Mouse (Mus musculus) embryonic facial prominence, embryonic 13.5 days (tissue): ENCODE results near the gene Tbl2. TPM values are rescaled to one million over a fixed set of nuclear protein-coding genes. Genes with fewer than 3 reads are reported as not detected.

Experiments used
- ATAC-seq: fragments of 200-750 bp; cut with Nextera tagmentation; 2 replicates; pipeline ENCODE4 v1.8.0; 2017; ENCODE audit warnings: low read depth; ENCODE audit not compliant: insufficient number of reproducible peaks, insufficient read depth, low FRiP score, low TSS enrichment
- H3K27ac ChIP-seq: fragments of 300-500 bp; sonication (generic); 2 replicates; pipeline ENCODE4 v1.5.1; 2015; ENCODE audit warnings: moderate library complexity, mild to moderate bottlenecking, inconsistent platforms
- H3K27me3 ChIP-seq: fragments of 300-500 bp; sonication (generic); 2 replicates; pipeline ENCODE4 v1.6.1; 2015; ENCODE audit warnings: mild to moderate bottlenecking, inconsistent platforms
- H3K36me3 ChIP-seq: fragments of 300-500 bp; sonication (generic); 2 replicates; pipeline ENCODE4 v1.6.1; 2015; ENCODE audit warnings: mild to moderate bottlenecking, inconsistent platforms
- H3K4me1 ChIP-seq: fragments of 300-500 bp; sonication (generic); 2 replicates; pipeline ENCODE4 v1.6.1; 2015; ENCODE audit warnings: inconsistent platforms
- H3K4me2 ChIP-seq: fragments of 300-500 bp; sonication (generic); 2 replicates; pipeline ENCODE4 v1.6.1; 2015; ENCODE audit warnings: moderate library complexity, mild to moderate bottlenecking, inconsistent platforms
- H3K4me3 ChIP-seq: fragments of 300-500 bp; sonication (generic); 2 replicates; pipeline ENCODE4 v1.5.1; 2015; ENCODE audit warnings: mild to moderate bottlenecking, inconsistent platforms
- H3K9ac ChIP-seq: fragments of 300-500 bp; sonication (generic); 2 replicates; pipeline ENCODE4 v1.6.1; 2015; ENCODE audit warnings: mild to moderate bottlenecking, inconsistent platforms
- H3K9me3 ChIP-seq: fragments of 300-500 bp; sonication (generic); 2 replicates; pipeline ENCODE4 v1.6.1; 2016; ENCODE audit warnings: inconsistent platforms
- WGBS: fragments of 180-500 bp; shearing (Covaris S2); methylation state at CpG from one replicate; pipeline ENCODE4 v1.1.7; 2015; ENCODE audit warnings: mixed read lengths; 5-methylcytosine and 5-hydroxymethylcytosine counted together
- polyA plus RNA-seq: library from polyadenylated mRNA; unstranded; fragments of >200 nt; fragmentation: Nextera tagmentation; extraction: Ambion mirVana; gene quantifications from 2 replicates; pipeline ENCODE4 v1.2.1, GENCODE M21; 2015

Gene Tbl2
- polyA plus RNA-seq, 1 experiment from 2014 or later = 25.6 TPM

DNA sequence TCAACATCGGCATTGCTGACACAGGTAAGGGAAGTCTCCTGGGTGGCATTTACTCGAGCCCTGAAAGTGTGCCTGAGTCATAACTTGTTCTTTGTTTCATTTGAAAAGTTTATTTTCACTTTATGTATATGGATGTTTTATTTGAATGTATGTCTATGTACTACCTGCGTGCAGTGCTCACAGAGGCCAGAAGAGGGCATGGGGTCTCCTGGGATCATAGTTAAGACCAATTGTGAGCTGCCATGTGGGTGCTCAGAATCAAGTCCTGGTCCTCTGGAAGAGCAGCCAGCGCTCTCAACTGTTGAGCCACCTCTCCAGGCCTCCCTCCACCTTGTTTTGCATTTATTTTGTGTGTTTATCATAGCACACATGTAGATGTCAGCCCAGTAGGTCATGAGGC is 7.0 kb downstream of the Tbl2 start:
- no peak overlapping the region for H3K27ac ChIP-seq
- H3K9ac ChIP-seq = no peak overlapping the region
- peaks cover 87% of the 10 kb centered on the region for H3K36me3 ChIP-seq
- H3K9me3 ChIP-seq = no peaks in the 10 kb centered on the region; the same call in 1 of the 2 replicates
- 97% methylated on average over 4 of the region's 4 CpGs for WGBS
- no peaks in the 10 kb centered on the region for H3K4me1 ChIP-seq
- H3K4me3 ChIP-seq = no peak overlapping the region
- no peaks in the 10 kb centered on the region for H3K27me3 ChIP-seq
- no peak for ATAC-seq
- H3K4me2 ChIP-seq = no peak overlapping the region

DNA sequence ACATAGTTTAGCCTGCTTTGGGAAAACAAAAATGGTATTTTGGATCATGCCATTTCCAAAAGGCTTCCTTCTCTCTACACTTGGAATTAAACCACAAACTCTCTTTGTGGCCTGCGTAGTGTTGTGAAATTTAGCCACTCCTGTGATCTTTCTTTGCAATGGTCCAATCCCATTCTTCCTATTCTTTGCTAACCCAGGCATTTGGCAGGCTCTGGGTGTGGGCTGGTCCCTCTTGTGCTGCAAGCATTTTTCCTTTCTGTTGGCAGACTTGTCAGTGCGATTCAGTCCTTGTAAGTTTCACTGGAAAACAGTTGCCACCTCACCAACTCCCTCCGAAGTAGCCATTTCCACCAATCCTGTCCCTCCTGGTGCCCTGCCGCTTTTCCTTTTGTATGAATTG is 11.8 kb downstream of the Tbl2 start:
- no peak overlapping the region for H3K4me2 ChIP-seq
- no peak for ATAC-seq
- H3K9me3 ChIP-seq = no peaks in the 10 kb centered on the region; the same call in 1 of the 2 replicates
- H3K27ac ChIP-seq = no peak overlapping the region
- peaks cover 72% of the 10 kb centered on the region for H3K36me3 ChIP-seq
- WGBS = 96% methylated on average over 4 of the region's 4 CpGs
- no peaks in the 10 kb centered on the region for H3K4me1 ChIP-seq
- no peak overlapping the region for H3K4me3 ChIP-seq
- no peak overlapping the region for H3K9ac ChIP-seq
- no peaks in the 10 kb centered on the region for H3K27me3 ChIP-seq

DNA sequence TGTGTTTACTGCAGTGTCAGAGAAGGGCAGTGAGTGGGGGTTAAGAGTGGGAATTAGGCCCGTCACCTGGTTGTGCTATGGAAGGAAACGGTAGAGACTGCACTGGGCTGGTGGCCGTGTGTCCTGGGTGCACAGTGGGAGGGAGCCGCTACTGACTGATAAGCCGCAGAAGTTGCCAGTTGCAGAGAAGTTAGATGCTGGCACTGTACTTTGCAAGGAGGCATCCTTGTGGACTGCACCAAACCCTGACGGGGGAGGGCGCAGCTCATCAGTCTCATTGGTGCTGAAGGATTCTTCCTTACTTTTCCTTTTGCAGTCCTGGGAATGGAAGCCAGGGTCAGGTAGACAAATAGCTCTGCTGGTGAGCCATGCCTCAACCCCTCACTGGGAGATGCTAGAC is 12.2 kb downstream of the Tbl2 start:
- H3K9me3 ChIP-seq = no peaks in the 10 kb centered on the region
- no peak for ATAC-seq
- no peak overlapping the region for H3K4me2 ChIP-seq
- H3K36me3 ChIP-seq = peaks cover 68% of the 10 kb centered on the region
- 90% methylated on average over 7 of the region's 7 CpGs for WGBS
- H3K27me3 ChIP-seq = no peaks in the 10 kb centered on the region
- H3K4me3 ChIP-seq = no peak overlapping the region
- no peaks in the 10 kb centered on the region for H3K4me1 ChIP-seq
- H3K9ac ChIP-seq = 0 out of 2 replicates have a peak overlapping the region, but pooled peaks have one; percentile 11
- no peak overlapping the region for H3K27ac ChIP-seq

DNA sequence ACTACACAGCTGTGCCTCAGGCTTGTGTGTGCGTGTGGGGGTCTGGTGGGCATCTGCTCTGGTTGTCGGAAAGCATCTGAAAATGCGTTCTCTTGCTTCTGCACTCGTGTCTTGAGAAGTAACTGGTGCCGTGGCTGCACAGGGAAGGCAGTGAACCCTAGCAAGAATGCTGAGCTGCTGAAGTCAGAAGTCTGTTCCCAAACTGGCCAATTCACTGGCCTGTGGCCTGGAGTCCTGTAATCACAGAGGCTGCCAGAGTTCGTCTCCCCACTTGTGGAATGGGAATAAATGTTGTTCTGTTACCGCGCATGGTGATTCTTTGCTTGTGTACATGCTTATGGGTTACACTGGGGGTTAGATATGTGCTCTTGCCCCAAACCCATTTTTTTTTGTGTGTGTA is 12.9 kb downstream of the Tbl2 start:
- no peak overlapping the region for H3K4me2 ChIP-seq
- ATAC-seq = no peak
- WGBS = 92% methylated on average over 8 of the region's 8 CpGs
- no peak overlapping the region for H3K4me3 ChIP-seq
- H3K27ac ChIP-seq = no peak overlapping the region
- no peaks in the 10 kb centered on the region for H3K4me1 ChIP-seq
- no peaks in the 10 kb centered on the region for H3K9me3 ChIP-seq
- H3K36me3 ChIP-seq = peaks cover 61% of the 10 kb centered on the region
- no peak overlapping the region for H3K9ac ChIP-seq
- no peaks in the 10 kb centered on the region for H3K27me3 ChIP-seq

DNA sequence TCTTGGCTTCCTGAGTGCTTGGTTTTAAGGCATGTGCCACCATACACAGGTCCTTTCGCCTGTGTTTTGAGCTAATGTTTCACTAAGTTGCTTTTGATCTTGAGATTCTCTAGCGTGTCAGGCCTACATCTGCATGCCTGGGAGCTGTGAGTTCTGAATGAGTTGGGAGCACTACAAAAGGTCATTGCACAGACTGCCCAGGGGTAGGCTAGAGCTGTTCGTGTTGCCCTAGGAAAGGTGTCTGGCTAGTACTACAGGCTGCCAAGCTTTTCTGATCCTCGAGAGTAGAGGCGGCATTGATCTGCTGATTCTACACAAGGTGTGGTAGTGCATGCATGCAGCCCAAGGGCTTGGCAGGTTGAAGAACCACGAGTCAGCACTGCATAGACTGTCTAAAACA is 13.4 kb downstream of the Tbl2 start:
- Histone ChIP-seq H3K9me3 (no peaks in the 10 kb centered on the region), H3K4me3 (no peak overlapping the region), H3K27me3 (no peaks in the 10 kb centered on the region), H3K36me3 (peaks cover 57% of the 10 kb centered on the region), H3K27ac (no peak overlapping the region), H3K4me2 (no peak overlapping the region), H3K9ac (no peak overlapping the region), H3K4me1 (0 out of 2 replicates have a peak, but pooled peaks cover 1% of the 10 kb centered on the region)
- ATAC-seq = no peak
- 80% methylated on average over 6 of the region's 6 CpGs for WGBS

DNA sequence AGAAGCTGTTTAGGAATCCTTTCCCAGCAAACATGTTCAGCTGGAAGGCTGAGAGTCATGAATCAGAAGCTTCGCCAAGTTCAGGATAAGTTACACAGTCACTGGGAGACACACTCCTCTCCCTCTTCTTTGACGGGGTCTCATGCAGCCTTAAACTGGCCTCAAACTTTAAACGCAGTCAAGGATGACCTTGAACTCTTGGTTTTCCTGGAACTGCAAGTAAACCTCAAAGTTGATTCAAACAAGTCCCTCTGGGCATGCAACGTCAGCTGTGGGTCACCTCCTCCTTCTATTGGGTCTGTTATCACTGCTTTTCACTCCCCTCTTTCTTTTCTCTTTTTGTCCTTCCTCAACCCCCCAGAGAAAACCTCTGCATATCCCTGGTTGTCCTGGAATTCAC is 17.5 kb downstream of the Tbl2 start:
- no peaks in the 10 kb centered on the region for H3K9me3 ChIP-seq
- H3K27me3 ChIP-seq = no peaks in the 10 kb centered on the region
- H3K36me3 ChIP-seq = peaks cover 31% of the 10 kb centered on the region
- no peak overlapping the region for H3K4me2 ChIP-seq
- peaks cover 12% of the 10 kb centered on the region for H3K4me1 ChIP-seq
- WGBS = 83% methylated on average over 4 of the region's 4 CpGs
- H3K9ac ChIP-seq = no peak overlapping the region
- no peak for ATAC-seq
- H3K27ac ChIP-seq = no peak overlapping the region
- H3K4me3 ChIP-seq = no peak overlapping the region

DNA sequence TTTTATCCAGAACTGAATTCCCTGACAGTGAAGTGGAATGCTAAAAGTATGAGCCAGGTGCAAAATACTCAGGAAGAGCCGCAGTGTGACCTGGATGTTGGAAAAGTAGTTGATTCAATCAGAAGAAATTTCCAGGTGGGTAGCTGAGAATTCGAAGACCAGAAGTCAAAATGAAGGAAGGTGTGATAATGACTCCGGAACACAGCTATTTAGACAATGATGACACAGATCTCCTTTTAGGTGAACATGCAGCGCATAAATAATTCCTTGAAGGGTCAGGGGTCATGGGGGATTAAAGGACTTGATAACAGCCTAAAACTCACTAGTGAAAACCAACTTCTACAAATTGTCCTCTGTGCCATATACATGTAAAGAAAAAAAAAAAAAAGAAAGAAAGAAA is 18.0 kb downstream of the Tbl2 start:
- peak overlapping the region; percentile 66; the same call in 1 of the 2 replicates for H3K4me2 ChIP-seq
- no peaks in the 10 kb centered on the region for H3K9me3 ChIP-seq
- H3K9ac ChIP-seq = no peak overlapping the region; the same call in 1 of the 2 replicates
- 94% methylated on average over 4 of the region's 4 CpGs for WGBS
- H3K27me3 ChIP-seq = no peaks in the 10 kb centered on the region
- H3K36me3 ChIP-seq = peaks cover 31% of the 10 kb centered on the region
- no peak for ATAC-seq
- H3K4me3 ChIP-seq = no peak overlapping the region; the same call in 1 of the 2 replicates
- H3K4me1 ChIP-seq = peaks cover 12% of the 10 kb centered on the region
- H3K27ac ChIP-seq = peak overlapping the region; percentile 99; the same call in 1 of the 2 replicates

DNA sequence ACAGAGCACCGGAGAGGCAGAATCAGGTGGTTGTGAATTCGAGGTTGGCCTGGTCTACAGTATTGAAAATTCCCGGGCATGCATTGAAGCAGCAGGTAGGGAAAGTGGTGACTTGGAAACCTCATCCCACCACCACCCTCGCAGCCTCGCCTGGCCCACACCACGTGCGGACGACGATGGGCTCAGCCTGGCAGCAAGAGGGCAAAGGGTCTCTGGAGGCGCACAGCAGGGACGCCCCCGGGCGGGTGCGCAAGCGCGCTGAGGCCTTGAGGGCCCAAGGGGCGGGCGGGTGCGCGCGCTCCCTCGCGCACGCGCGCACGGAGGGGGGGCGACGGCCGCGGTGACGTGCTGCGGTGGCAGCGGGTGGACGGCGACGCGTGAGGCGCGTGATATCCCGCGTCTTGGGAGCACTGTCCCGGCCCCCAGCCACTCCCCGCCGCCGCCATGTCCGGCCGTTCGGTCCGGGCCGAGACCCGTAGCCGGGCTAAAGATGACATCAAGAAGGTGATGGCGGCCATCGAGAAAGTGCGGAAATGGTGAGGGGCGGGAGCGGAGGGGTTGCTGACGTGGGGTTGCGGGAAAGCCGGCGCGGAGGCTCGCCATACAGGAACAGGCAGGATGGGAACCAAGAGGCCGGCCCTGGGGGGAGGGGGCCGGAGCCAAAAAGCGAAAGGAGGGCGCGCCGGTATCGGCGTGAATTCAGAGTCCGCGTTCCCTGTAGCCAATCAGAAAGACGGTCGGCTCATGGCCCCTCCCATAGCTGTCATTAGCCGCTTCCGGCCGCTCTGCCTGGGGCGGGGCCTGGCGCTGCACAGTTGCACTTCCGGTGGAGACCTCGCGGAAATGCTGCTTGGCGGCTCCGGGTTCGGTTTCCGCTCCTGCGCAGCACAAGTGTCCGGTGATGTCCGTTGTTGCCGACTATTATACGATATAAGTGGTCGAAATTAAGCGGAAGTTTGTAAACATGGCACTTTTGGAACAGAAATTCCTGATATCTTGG is 18.9 kb downstream of the Tbl2 start, which contains the start of gene Bcl7b:
Gene Bcl7b (plus strand): TSS at position 221 of the 1,000 bp plus-strand sequence.
- Histone ChIP-seq H3K4me2 (peak within 1 kb of the TSS; percentile 66), H3K36me3 (peaks cover 31% of the 10 kb centered on the region), H3K4me1 (peaks cover 12% of the 10 kb centered on the region), H3K9ac (peak within 1 kb of the TSS; percentile 87), H3K27me3 (no peaks in the 10 kb centered on the region), H3K4me3 (peak within 1 kb of the TSS; percentile 62), H3K9me3 (no peaks in the 10 kb centered on the region), H3K27ac (peak within 1 kb of the TSS; percentile 99)
- 2% methylated on average over 94 of the region's 95 CpGs for WGBS
- ATAC-seq = peak; percentile 95

DNA sequence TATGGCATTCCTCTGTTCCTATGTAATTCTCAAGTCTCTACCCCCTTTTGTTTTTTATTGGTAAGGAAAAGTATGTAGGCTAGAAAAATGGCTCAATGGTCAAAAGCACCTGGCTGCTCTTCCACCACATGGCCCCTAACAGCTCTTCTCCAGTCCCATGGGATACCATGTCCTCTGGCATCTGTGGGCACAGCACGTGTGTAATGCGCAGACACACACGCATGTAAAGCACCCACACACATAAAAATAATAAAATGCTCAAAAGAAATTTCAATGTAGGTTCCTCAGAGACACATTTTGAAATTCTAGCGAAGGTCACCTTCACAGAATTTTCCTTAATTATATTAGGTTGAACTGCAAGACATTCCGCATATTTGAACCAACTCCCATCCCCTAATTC is 20.0 kb downstream of the Tbl2 start:
- peak overlapping the region; percentile 62 for H3K4me3 ChIP-seq
- H3K9me3 ChIP-seq = no peaks in the 10 kb centered on the region
- peak overlapping the region; percentile 99; the same call in 1 of the 2 replicates for H3K27ac ChIP-seq
- peaks cover 38% of the 10 kb centered on the region for H3K36me3 ChIP-seq
- H3K27me3 ChIP-seq = no peaks in the 10 kb centered on the region
- WGBS = 89% methylated on average over 5 of the region's 5 CpGs
- ATAC-seq = no peak
- peaks cover 12% of the 10 kb centered on the region for H3K4me1 ChIP-seq
- peak overlapping the region; percentile 66 for H3K4me2 ChIP-seq
- peak overlapping the region; percentile 87 for H3K9ac ChIP-seq

DNA sequence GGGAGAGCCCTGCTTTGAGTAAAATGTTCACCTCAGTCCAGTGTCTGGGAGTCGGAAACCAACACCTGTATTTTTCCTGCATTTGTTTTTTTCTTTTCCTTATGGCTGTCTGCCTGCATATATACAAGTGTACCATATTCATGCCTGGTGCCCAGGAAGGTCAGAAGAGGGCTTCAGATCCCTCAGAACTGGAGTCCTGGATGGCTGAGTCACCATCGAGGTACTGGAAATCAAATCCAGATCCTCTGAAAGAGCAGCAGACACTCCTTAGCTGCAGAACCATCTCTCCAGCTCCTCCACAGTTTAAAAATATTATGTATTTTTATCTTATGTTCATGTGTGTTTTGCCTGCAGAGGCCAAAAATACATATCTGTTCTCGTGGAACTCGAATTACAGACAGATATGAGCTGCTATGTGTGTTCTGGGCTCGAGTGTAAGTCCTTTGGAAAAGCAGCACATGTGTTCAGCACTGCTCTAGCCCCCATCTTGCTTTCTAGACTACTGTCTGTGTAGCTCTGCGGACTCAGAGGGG is 22.3 kb downstream of the Tbl2 start:
- no peak for ATAC-seq
- no peak overlapping the region for H3K27ac ChIP-seq

DNA sequence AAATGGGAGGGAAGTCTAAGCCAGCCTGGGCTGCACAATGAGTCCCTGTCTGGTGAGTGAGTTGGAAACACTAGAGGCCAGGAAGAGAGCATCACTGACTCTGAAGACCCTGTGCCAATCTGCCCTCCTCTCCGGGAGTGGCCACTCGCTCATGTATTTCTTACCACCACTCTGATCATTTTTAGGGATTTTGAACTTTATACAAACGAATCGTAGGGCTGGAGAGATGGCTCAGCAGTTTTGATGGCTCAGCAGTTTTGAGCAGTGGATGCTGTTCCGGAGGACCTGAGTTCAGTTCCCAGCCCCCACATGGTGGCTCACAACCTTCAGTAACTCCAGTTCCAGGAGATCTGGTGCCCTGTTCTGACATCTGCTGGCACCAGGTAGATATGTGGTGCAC is 23.5 kb downstream of the Tbl2 start:
- Histone ChIP-seq H3K36me3 (peaks cover 64% of the 10 kb centered on the region), H3K27ac (no peak overlapping the region), H3K4me3 (no peak overlapping the region), H3K9me3 (no peaks in the 10 kb centered on the region), H3K27me3 (no peaks in the 10 kb centered on the region), H3K4me1 (peaks cover 9% of the 10 kb centered on the region), H3K4me2 (no peak overlapping the region), H3K9ac (no peak overlapping the region)
- no peak for ATAC-seq
- 94% methylated on average over 5 of the region's 5 CpGs for WGBS

More for the DNA sequence above, 22.3 kb downstream of the Tbl2 start:
- WGBS = 86% methylated on average over 6 of the region's 6 CpGs
- H3K36me3 ChIP-seq = peaks cover 54% of the 10 kb centered on the region
- no peak overlapping the region for H3K4me3 ChIP-seq
- no peak overlapping the region for H3K4me2 ChIP-seq
- peaks cover 12% of the 10 kb centered on the region for H3K4me1 ChIP-seq
- H3K27me3 ChIP-seq = no peaks in the 10 kb centered on the region
- H3K9me3 ChIP-seq = no peaks in the 10 kb centered on the region
- H3K9ac ChIP-seq = peak overlapping the region; percentile 44; the same call in 1 of the 2 replicates
